Mouse (Mus musculus): ENCODE data around the gene Afap1.
A peak's percentile ranks its signal among the peaks of the same experiment; 100 is the strongest.

Afap1 gene

DNA sequence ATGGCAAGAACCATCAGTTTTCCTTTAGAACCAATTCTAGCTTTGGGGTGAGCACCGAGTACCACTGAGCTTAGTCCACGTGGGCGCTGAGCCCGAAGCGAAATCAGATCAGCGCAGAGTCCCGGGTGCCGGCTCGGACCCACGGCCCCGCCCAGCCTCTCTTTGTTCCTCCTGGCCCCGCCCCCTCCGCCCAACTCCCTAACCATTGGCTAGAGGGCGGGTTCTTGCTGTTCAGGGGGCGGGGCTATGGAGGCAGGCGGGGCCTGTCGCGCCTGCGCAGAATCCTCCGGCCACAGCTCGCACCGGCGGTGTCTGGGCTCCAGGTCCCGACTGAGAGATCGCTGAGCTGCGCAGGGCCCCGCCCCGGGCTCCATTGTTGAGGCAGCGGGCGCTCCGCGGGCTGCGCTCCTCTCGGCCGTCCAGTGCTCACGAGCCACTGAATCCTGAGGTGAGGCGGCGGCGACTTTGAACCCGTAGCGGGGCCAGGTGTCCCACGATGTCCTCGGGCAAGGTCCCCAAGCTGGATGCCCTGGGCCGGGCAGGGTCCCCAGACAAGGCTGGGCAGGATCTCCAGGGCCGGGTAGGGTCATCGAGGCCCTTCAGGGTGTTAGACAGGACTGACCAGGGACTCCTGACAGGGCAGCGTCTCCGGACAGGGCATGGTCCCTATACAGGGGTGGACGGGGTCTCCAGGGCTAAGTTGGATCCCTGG is at the start of gene Afap1:
Gene Afap1, plus strand, starts transcription at position 227 of the 712 bp plus-strand sequence.
- peak; percentile 96 for DNase-seq (ENCODE audit: low spot score)

DNA sequence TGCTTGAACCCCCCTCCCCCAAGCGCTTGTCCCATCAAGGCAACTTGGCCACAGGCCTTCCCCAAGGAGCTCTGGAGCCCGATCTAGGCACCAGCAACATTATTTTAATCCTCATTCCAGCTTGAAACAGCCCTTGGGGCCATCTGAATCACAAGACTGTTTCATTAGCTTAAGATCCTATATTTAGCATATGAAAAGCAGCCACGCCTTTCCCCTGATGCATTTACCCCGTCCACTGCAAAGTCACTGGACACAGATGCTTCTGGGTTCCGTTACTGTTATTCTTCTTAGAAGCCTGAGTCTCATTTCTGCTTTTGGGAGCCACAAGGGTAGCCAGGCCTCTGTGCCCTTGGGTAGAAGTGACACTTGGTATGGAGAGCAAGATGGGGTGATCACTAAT is 41.6 kb upstream of the Afap1 start:
- DNase-seq (ENCODE audit: low spot score): no peak

DNA sequence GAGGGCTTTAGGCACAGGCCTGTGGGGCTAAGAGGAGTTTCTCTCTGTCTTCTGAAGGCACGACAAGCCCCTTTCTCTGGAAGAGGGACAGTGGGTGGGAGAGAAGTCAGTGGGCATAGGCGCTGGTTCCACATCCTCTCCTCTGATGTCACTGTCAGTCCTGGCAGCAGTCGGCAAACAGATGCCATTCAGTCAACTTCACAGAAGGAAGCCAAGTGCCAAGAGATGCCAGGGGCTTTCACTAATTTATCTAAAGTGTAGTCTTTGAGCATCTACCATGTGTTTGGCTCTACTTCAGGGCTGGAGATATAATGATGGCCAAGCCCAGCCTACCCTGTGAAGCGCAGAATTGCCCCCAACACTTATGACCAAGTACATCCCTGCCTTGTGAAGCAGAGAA is 39.7 kb upstream of the Afap1 start:
- no peak for DNase-seq (ENCODE audit: low spot score)

DNA sequence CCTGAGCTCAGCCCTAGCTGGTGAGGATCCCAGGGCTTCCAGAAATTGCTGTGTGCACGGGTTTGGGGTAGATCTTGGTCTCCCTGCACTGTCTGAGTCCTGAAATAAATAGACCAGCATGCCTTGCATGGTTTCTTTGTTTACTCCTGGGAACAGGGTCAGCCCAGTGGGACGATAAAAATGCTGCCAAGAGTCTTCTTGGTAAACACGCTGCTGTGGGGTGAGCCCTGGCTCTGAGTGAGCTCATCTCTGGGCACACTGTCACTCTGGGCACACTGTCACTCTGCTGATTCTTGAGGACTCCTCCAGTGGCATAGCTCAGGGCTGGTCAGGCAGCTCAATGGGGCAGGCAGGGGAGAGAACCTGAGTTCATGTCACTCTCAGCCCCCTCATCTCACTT is 36.9 kb upstream of the Afap1 start:
- DNase-seq (ENCODE audit: low spot score): no peak

DNA sequence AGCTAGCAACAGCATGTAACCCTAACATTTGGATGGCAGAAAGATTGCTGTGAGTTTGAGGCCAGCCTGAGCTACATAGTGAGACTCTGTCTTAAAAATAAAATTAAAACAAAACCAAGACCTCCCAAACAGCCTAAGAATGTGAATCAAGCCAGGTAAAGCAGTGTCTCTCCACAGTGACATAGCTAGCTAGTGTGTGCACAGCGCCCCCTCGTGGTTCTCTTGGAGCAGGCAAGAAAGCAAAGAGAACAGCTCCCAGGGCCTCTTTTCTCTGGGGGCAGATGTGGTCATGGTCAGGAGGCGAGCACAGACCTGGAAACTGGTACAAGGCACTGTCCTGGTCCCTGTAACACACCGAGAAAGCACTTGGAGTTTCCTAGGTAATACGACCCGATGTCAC is 35.0 kb upstream of the Afap1 start:
- peak; percentile 91 for DNase-seq (ENCODE audit: low spot score)

DNA sequence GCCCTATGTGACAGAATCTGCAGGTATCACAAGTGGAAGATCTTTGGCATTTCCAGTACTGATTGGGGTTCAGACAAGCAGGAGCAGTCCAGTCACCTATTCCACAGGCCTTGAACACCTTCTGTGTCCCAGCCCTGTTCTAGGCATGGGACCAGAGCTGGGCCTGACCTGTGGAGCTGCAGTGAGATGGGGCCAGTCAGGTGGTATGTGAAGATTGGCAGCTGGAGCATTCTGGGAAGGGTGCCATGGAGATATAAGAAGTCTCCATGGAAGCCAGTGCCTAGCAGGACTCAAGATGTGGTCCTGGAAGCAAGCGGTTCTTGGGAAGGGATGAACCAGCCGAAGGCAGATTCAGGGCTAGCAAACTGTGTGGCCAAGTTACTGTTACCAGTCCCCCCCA is 31.7 kb upstream of the Afap1 start:
- no peak for DNase-seq (ENCODE audit: low spot score)

DNA sequence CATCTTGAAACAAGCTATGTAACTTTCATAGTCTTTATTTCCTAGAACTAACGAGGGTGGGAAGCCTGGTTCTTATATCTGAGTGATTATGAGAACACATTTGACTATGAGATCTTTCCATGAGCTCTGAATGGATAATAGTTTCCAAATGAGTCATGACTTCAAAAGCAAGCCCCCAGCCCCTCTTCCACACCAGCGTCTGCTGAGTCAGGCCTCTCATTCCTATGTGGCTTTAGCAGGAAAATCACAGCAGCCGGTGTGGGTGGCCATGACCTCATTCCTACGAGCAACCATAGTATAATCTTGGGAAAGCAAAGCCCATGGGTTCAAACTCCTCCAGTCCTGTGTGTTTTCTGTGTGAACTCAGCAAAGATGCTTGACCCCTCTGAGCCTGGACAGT is 23.1 kb upstream of the Afap1 start:
- DNase-seq (ENCODE audit: low spot score): no peak

DNA sequence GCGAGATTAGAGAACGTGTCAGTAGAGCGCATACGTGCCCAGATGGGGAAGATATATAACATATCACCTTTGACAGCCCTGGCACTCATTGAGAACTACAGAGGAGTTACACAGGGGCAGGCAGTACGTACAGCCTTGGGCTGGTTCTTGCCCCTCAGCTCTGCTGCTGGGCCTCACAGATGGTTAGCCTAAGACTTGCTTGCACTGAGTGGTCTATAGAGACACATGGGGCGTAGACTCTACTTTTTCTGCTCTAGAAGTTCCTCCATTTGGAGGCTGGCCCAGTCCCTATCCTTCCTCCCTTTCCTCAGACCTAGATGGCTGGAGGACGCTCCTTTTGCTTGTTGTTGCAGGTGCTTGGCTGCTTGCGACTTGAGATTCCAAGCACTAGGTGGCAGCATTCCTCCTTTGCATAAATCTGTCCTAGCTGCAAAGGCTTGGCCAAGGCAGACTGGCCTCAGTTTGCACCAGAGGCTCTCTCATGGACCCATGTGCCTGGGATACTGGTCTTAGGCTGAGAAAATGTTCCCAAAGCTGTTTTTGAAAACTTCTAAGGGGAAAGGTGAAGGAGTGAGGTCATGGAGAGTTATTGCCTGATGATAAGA is 22.6 kb upstream of the Afap1 start:
- peak; percentile 93 for DNase-seq (ENCODE audit: low spot score)

DNA sequence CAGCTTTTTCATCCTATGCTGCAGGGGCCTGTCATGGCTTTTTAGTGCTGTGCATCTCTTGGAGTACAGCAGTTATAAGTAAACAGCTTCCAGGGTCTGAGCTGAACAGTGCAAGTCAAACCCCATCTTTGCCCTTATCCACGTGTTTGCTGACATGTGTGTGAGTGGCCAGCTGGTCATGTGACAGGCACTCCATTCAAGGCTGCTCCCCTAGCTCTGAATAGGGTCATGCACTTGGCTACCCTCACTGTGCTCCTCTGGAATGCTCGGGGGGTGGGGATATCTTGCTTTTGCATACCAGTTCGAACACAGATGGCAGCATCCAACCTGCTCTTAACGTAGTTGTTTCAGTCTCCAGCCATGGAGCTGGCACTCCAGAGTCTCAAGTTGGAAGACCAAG is 19.7 kb upstream of the Afap1 start:
- no peak for DNase-seq (ENCODE audit: low spot score)

DNA sequence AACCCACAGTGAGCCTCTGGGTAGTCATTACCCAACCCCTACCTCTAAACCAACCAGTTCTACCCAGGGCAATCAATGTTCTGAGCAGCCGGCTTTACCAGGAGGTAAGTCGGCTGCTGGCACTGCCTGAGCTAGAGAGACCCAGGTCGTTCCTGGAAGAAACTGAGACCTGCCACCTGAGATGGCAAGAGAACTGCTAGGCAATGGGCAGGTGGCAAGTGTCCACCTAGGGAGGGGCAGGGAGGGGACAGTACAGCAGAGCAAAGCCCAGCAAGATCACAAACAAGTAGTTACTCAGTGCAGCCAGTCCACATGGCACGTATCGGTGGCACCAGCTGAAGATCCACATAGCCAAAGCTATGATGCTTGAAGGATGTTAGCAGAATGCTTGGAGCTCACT is 16.9 kb upstream of the Afap1 start:
- DNase-seq (ENCODE audit: low spot score): no peak

DNA sequence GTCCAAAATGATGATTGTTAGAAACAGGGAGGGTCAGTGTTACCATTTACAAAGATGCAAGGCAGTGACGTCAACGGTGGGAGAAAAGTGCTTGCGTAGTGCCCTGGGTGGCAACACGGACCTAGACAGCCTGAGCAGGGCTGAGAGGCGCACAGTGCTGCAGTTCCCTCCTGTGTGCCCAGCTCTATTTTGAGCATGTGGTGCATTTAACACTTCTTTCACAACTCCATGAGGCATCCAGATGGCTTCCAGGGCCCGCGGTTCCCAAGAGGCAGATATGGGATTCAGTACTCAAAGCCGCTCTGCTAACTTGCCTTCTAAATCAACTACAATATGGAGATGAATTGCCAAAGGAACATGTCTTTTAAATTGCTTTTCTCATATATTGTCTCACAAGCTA is 13.9 kb upstream of the Afap1 start:
- no peak for DNase-seq (ENCODE audit: low spot score)

DNA sequence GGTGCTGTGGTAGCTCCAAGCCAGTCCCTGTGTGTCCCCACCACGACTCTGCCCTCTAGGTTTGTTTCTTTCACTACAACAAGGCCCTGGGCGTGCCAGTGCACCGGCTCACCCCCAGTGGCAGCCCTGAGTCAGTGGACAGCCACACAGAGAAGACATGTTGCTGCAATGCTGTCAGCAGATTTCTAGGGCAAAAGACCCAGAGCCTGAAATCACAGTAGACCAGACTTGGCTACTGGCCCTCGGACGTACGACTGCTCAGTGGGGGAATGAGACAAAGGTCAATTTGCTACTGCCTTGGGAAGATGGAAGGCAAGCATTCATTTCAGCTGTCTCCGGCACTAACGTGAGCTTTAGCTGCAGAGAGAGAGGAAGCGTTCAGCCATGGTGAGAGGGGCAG is 10.7 kb upstream of the Afap1 start:
- no peak for DNase-seq (ENCODE audit: low spot score)

DNA sequence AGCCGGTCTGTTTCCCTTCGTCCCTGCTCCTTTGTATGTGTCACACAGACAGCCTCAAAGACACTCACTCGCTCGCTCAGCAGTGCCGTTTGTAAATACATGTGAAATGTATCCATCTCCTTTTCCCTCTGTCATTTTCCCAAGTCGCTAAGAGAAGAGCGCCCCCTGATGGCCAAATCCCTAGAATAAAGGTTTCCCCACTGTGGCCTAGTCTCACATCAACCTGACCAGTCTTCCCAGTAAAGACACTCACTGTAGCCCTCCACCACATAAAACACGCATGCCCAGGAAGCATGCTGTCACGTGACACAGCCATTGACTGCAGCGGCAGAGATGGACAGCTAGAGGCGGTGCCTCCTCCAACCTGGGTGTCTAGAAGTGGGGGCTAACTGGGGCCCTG is 8.9 kb upstream of the Afap1 start:
- no peak for DNase-seq (ENCODE audit: low spot score)

DNA sequence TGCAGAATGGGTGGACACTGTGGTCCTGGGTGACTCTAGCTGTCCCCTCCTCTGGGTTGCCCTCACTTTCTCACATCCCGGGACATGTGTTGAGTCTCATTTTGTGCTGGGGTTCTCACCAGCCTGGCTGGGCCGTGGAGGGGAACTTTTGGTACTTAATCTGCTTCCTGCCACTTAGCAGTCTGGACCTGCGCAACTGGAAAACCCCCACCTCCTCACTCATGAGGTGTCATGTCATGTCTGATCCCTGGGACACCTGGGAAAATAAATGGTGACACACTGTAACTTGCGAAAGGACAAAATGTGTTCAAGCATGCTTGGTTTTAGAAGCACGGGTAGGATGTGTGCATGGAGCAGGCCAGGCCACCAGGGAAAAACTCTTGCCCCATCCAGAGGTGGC is 8.4 kb upstream of the Afap1 start:
- DNase-seq (ENCODE audit: low spot score): no peak

DNA sequence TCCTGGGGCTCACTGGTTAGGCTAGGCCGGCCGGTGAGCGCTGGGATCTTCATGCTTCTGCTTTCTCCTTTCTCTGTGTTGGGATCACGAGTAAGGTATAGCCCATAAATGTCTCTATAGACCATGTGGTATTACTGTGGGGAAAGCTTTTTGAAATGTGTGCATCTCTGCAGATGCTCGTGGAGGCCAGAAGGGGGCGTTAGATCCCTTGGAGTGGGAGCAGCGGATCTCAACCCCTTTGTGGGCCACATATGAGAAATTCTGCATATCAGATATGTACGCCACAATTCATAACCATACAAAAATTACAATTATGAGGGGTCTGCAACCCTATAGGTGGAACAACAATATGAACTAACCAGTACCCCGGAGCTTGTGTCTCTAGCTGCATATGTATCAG is 4.2 kb upstream of the Afap1 start:
- peak; percentile 54 for DNase-seq (ENCODE audit: low spot score)

DNA sequence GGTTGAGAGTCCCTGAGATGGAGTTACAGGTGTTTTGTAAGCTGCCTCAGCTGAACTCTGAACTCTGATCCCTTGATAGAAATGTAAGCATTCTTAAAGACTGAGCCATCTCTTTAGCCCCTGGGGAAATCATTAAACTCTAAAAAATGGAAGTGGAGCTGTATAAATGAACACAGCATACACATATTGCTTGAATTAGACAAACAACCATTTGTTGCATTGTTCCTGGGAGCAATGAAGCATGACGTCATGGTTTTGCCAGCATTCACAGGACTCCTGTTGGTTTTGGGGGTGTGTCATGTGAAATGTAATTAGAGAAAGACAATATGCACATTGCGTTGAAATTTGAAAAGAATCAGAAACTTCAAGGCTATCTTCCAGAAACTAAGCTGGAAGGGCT is 3.5 kb upstream of the Afap1 start:
- DNase-seq (ENCODE audit: low spot score): no peak

DNA sequence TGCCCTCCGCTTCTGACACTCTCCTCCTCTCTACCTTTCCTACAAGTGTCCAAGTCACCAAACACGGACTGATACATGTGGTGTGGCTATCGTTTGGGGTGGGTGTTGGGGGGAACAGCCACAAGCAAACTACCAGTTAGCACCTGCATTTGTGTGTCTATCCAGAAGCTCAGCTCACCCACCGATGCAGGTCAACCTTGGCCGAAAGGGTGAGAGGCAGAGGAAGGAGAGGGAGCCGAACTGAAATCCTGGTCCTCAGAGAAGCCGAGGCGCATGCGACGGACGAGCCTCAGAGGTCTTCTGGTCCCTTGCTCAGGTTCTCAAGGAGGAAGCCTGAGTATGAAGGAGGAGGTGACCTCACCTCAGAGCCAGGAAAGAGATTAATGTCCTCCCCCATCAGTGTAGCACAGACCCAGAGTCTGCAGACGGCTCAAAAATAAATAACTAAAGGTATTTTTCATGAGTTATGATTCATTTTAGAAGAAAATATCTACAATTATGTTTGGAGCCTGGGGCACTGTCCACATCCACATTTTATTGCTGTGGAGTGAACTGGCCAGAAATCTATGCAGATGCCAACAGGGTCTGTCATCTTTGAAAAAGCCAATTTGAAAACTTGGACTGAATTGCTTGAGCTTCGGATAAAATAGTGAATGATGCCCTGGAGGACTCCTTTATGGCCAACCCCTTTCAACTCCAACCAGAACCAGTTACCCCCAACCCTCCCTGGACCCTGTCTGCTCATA is 2.0 kb upstream of the Afap1 start:
- no peak for DNase-seq (ENCODE audit: low spot score)

DNA sequence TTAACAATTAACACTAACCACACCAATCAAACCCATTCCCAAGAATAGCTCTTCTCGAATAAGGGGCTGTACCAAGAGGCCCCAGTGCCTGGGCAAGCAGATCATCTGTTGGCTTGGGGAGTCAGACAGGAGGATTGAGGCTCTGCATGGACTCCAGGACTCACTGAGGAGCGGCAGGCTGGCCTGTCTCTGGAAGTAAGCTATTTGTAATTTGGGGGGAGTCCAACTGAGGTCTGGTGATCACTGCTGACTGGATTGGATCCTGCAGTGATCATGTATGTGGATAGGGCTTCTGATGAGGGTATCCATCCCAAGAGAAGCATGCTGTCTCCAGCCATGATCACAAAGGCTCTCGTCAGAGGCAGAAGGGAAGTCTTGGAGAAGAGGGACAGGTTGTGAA is 756 bp upstream of the Afap1 start:
- DNase-seq (ENCODE audit: low spot score): no peak

DNA sequence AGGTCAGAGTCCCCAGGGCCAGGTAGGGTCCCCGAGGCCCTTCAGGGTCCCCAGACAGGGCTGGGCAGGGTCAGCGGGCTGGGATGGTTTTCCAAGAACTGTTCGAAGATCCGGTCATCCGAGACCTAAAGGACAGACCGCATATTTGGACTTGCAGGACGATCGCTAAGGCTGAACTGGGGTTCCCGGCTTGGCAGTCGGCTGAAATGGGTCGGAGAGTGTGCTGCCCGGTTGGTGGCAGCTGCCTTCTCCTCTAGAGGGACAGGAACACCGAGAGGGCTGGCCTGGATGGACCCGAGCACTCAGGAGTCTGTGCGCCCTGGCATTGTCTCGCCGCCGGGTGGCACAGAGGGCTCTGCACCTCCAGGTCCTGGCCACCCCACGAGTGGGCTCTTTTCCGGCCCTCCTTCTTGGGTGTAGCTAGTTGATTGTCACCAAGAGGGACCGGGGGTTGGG is 714 bp downstream of the Afap1 start:
- DNase-seq (ENCODE audit: low spot score): peak; percentile 63

DNA sequence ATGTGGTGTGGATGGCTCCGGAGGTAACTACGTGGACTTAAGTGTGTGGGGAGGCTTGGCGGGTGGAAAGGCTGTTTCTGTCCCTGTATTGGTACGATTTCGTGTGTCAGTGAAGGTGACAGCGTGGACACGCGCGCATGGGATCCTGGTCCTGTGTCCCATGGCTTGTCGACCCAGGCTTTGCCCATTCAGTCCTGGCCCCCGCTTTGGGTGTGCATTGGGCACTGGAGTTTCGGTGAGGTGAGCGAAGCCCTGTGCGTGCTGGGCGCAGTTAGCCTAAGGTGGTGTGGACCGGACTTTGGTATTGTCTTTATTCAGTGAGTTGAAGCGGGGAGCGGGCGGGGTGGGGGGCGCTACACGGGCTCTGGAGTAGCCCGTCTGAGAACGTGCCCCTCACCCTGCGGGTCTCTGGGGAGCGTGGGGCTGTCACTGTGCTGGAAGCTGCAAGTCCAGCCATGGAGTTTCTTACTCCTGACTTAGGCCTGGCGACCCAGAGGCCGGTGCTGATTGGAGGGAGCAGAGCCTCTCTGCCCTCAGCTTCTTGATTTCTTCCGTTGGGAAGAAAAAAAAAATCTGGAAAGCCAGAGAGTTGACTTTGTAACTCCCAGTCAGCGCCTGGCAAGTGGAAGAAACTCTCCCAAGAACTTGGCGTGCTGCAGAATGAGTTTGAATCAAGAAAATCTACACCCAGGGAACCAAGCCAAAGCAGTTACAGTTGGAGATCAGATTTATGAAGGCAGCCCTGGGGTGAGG is 1.4 kb downstream of the Afap1 start:
- DNase-seq (ENCODE audit: low spot score): peak; percentile 45

DNA sequence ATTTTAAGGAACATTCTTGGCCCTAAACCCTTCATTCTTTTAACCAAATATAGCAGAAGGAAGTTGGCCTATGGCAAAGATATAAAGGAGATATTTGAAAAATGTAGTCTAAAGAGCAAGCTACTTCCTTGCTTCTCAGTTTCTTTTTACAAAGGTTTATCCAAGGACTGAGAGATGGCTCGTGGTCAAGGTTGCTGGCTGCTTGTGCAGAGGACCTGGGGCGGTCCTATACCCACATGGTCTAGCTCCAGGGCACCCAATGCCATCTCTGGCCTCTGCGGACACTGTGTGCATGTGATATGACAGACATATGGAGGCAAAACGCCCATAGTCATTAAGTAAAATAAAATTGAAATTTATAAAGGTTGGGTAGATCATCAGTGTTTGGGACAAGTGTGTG is 2.8 kb downstream of the Afap1 start:
- no peak for DNase-seq (ENCODE audit: low spot score)

DNA sequence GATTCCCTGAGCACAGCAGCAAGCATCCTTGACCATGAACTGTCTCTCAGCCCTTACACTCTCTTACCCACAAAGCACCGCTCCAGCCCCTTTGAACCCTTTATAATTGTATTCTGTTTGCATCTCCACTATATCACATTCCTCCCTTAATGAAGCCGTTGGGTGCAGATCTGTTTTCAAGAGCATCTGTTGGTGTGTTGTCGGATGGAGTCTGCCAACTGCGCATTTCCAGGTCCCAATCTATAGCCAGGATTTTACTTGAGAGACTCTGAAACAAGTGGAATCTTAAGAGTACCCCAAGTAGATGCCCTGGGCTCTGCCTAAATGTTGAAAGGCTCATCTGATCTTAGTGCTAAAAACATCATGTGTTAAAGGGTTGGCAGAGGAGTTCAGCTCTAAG is 3.4 kb downstream of the Afap1 start:
- no peak for DNase-seq (ENCODE audit: low spot score)

DNA sequence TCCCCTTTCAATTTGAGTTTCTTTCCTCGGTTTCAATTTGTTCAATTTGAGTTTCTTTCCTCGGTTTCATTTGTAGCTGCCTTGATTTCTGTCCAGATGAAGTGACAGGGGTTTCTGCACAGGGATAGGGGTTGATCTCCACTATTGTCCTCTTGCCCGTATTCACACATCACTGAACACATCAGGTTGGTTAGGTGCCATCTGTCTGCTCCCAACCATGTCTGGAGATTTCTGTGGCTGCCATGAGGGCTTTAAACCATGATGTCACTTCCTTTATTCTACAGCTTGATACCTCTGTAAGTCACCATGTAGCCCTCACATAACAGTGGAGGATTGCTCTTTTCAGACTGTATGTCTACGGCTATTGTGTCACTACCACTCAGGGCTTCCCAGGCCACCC is 4.0 kb downstream of the Afap1 start:
- no peak for DNase-seq (ENCODE audit: low spot score)

Data from embryo, embryonic 10 days (tissue).